Mouse (Mus musculus): ENCODE measurements around the gene B3gnt7. TPM values are rescaled to one million over a fixed set of nuclear protein-coding genes. Genes with fewer than 3 reads are reported as not detected.

B3gnt7 gene
- 4.5 and 4.9 TPM in 2 replicates for polyA plus RNA-seq (2016; fragmentation: Nextera tagmentation; extraction: Ambion mirVana)

DNA sequence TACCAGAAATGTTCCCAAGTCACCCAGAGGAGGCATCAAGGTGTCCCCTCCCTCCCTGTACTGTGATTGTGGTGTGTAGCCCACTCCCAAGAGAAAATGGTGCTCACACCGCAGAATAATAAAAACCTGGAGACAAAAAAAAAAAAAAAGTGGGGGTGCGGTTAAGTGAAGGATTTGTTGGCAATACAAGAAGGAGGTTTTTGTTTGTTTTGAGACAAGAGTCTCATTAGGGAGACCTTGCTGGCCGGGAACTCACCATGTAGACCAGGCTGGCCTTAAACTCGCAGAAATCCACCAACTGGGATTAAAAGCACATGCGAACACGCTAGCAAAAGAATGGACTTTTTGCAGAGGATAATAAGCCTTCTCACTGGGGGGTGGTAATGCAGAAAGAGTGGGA lies at the start of gene B3gnt7:
B3gnt7 (plus strand) TSS at position 301 of the 400 bp plus-strand sequence.
- Histone ChIP-seq H3K27ac (peak within 1 kb of the TSS; percentile 81), H3K27me3 (ENCODE audit: poor library complexity, severe bottlenecking) (peaks cover 98% of the 10 kb centered on the region), H3K36me3 (replicated peaks) (peaks cover 14% of the 10 kb centered on the region), H3K4me3 (peak within 1 kb of the TSS; percentile 74), H3K4me1 (peaks cover 43% of the 10 kb centered on the region), H3K9me3 (peaks cover 7% of the 10 kb centered on the region; the same call in 1 of the 2 replicates)
- no peak for DNase-seq (ENCODE audit: extremely low spot score, low spot score)
- WGBS: 16% methylated on average over 6 of the region's 6 CpGs

DNA sequence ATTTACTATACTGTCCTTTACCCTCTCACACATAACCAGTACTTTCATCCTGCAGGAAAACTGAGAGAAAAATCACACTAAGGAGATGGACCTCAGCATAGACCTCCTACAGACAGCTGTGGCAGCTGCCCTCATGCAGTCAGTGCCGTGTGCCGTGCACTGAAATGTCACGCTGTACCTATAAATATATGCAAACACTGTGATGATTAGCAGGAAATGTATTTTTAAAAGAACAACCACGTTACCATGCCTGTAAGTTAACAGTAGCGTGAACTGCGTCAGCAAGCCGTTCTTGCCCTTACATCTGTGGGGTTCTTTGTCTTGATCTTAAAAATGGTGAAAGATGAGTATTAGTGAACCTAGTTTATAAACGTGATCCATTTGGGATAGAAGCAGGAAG lies 49.2 kb upstream of the B3gnt7 start:
- H3K36me3 ChIP-seq (replicated peaks): peaks cover 16% of the 10 kb centered on the region
- no peak overlapping the region for H3K4me3 ChIP-seq
- H3K27me3 ChIP-seq (ENCODE audit: poor library complexity, severe bottlenecking): no peaks in the 10 kb centered on the region
- 0 out of 2 replicates have a peak, but pooled peaks cover 3% of the 10 kb centered on the region for H3K4me1 ChIP-seq
- 93% methylated on average over 8 of the region's 8 CpGs for WGBS
- no peaks in the 10 kb centered on the region for H3K9me3 ChIP-seq
- no peak for DNase-seq (ENCODE audit: extremely low spot score, low spot score)
- H3K27ac ChIP-seq: no peak overlapping the region

- Histone ChIP-seq H3K27me3 (ENCODE audit: poor library complexity, severe bottlenecking) (no peaks in the 10 kb centered on the region), H3K9me3 (no peaks in the 10 kb centered on the region), H3K4me1 (0 out of 2 replicates have a peak, but pooled peaks cover 3% of the 10 kb centered on the region), H3K27ac (no peak overlapping the region), H3K4me3 (no peak overlapping the region), H3K36me3 (replicated peaks) (peaks cover 7% of the 10 kb centered on the region; the same call in 1 of the 2 replicates)
- no peak for DNase-seq (ENCODE audit: extremely low spot score, low spot score)
- 76% methylated on average over 4 of the region's 4 CpGs for WGBS
Observed at GRCm38 (mm10) chr1:86256311-86256710, 46.3 kb upstream of the B3gnt7 start.

GRCm38 (mm10) chr1:86257228-86257627 lies 45.4 kb upstream of the B3gnt7 start:
- Histone ChIP-seq H3K27me3 (ENCODE audit: poor library complexity, severe bottlenecking) (no peaks in the 10 kb centered on the region), H3K36me3 (replicated peaks) (peaks cover 7% of the 10 kb centered on the region; the same call in 1 of the 2 replicates), H3K9me3 (no peaks in the 10 kb centered on the region), H3K27ac (no peak overlapping the region), H3K4me1 (0 out of 2 replicates have a peak, but pooled peaks cover 3% of the 10 kb centered on the region), H3K4me3 (no peak overlapping the region)
- DNase-seq (ENCODE audit: extremely low spot score, low spot score): no peak
- WGBS: 92% methylated on average over 8 of the region's 8 CpGs

GRCm38 (mm10) chr1:86258171-86258824 lies 44.3 kb upstream of the B3gnt7 start:
- peaks cover 5% of the 10 kb centered on the region; the same call in 1 of the 2 replicates for H3K4me1 ChIP-seq
- H3K27ac ChIP-seq: no peak overlapping the region
- H3K4me3 ChIP-seq: no peak overlapping the region
- no peak for DNase-seq (ENCODE audit: extremely low spot score, low spot score)
- no peaks in the 10 kb centered on the region for H3K27me3 ChIP-seq (ENCODE audit: poor library complexity, severe bottlenecking)
- H3K36me3 ChIP-seq (replicated peaks): peaks cover 7% of the 10 kb centered on the region; the same call in 1 of the 2 replicates
- H3K9me3 ChIP-seq: no peaks in the 10 kb centered on the region
- 77% methylated on average over 7 of the region's 7 CpGs for WGBS

DNA sequence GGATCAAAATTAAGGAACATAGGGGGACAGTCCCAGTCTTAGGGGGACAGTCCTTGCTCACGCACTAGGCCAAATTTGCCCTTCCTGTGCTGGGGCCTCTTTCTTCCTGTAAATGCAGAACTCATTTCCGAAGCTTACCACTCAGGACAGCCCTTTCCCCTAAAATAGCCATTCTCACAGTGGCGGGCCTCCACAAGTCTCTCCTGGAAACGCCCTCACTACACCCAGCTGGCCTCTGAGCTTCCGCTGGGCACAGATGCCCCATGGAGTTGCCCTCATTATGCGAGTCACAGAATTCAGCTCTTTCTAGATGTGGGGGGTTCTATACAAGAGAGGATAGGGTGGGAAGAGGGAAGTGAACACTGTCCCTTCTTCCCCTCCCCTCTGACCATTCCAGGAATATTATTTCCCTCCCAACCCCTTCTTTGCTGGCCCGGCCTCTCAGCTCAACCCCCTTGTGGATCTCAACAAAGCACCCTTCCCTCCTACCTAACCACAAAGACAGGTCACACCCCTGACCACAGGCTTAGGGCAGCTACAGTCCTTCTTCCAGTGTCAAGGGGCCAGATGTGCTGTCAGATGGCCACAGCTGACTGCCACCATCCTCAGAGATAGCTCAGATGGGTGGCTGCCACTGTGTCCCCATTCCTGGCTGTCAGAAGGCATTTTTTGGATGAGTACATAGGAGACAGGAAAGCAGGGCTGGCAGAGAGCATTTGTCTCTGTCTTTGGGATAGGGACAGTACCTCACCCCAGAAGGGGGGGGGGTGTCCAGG lies 38.9 kb upstream of the B3gnt7 start:
- 66% methylated on average over 7 of the region's 7 CpGs for WGBS
- DNase-seq (ENCODE audit: extremely low spot score, low spot score): no peak
- no peaks in the 10 kb centered on the region for H3K36me3 ChIP-seq (replicated peaks)

DNA sequence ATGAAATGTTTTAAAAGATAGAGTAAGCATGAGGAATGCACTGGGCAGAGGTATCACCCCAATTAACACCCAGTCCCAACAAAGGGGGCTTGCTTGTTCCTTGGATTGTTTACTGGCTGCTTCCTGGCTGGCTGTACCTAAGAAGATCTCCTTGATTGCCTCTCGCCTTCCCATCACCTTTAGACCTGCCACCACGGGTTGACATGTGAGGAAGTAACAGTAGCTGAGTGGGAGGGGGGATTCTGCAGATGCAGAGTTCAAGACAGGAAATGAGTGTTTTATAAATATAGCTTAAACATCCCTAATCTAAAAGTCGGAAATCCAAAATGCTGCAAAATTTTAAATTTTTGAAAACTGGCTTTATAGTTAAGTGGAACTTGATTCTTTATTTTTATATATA lies 37.6 kb upstream of the B3gnt7 start:
- H3K27me3 ChIP-seq (ENCODE audit: poor library complexity, severe bottlenecking): no peaks in the 10 kb centered on the region
- no peaks in the 10 kb centered on the region for H3K9me3 ChIP-seq
- H3K27ac ChIP-seq: no peak overlapping the region
- 79% methylated on average over 3 of the region's 3 CpGs for WGBS
- H3K4me3 ChIP-seq: no peak overlapping the region
- DNase-seq (ENCODE audit: extremely low spot score, low spot score): no peak
- no peaks in the 10 kb centered on the region for H3K36me3 ChIP-seq (replicated peaks)
- peaks cover 12% of the 10 kb centered on the region; the same call in 1 of the 2 replicates for H3K4me1 ChIP-seq

More for the DNA sequence above, 38.9 kb upstream of the B3gnt7 start:
- H3K27ac ChIP-seq: peak overlapping the region; percentile 31; the same call in 1 of the 2 replicates
- peaks cover 12% of the 10 kb centered on the region; the same call in 1 of the 2 replicates for H3K4me1 ChIP-seq
- no peaks in the 10 kb centered on the region for H3K9me3 ChIP-seq
- no peaks in the 10 kb centered on the region for H3K27me3 ChIP-seq (ENCODE audit: poor library complexity, severe bottlenecking)
- no peak overlapping the region for H3K4me3 ChIP-seq

- no peak for DNase-seq (ENCODE audit: extremely low spot score, low spot score)
- Histone ChIP-seq H3K27me3 (ENCODE audit: poor library complexity, severe bottlenecking) (no peaks in the 10 kb centered on the region), H3K4me3 (no peak overlapping the region), H3K4me1 (peaks cover 6% of the 10 kb centered on the region; the same call in 1 of the 2 replicates), H3K27ac (no peak overlapping the region), H3K36me3 (replicated peaks) (no peaks in the 10 kb centered on the region), H3K9me3 (no peaks in the 10 kb centered on the region)
- 87% methylated on average over 9 of the region's 9 CpGs for WGBS
Observed at GRCm38 (mm10) chr1:86268492-86269189, 34.0 kb upstream of the B3gnt7 start.

GRCm38 (mm10) chr1:86269190-86269508 lies 33.5 kb upstream of the B3gnt7 start:
- Histone ChIP-seq H3K9me3 (no peaks in the 10 kb centered on the region), H3K27ac (no peak overlapping the region), H3K4me1 (peaks cover under 1% of the 10 kb centered on the region; the same call in 1 of the 2 replicates), H3K4me3 (no peak overlapping the region), H3K36me3 (replicated peaks) (no peaks in the 10 kb centered on the region), H3K27me3 (ENCODE audit: poor library complexity, severe bottlenecking) (no peaks in the 10 kb centered on the region)
- WGBS: 85% methylated on average over 4 of the region's 4 CpGs
- DNase-seq (ENCODE audit: extremely low spot score, low spot score): no peak

DNA sequence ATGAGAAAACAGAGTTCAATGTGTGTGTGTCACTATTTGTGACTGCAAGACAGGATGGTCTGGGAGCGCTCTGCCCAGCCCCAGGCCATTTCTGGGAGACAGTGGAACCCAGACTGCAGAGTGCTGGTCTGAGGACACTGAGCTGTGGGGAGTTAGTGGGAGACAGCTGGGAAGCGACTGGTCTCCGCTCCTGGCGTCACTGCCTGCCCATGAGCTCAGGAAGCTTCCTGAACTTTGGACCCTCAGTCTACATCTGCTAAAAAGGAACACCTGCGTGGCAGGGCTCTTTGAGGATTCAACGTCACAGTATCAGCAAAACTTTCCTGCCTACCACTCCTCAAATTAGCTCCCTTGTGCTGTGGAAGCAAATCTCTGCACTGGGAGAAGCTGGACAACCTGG lies 30.9 kb upstream of the B3gnt7 start:
- Histone ChIP-seq H3K4me3 (no peak overlapping the region), H3K36me3 (replicated peaks) (no peaks in the 10 kb centered on the region), H3K27ac (no peak overlapping the region), H3K9me3 (no peaks in the 10 kb centered on the region), H3K27me3 (ENCODE audit: poor library complexity, severe bottlenecking) (no peaks in the 10 kb centered on the region), H3K4me1 (no peaks in the 10 kb centered on the region)
- WGBS: 84% methylated on average over 6 of the region's 6 CpGs
- no peak for DNase-seq (ENCODE audit: extremely low spot score, low spot score)

- WGBS: 84% methylated on average over 5 of the region's 5 CpGs
- Histone ChIP-seq H3K4me1 (peaks cover 4% of the 10 kb centered on the region), H3K9me3 (no peaks in the 10 kb centered on the region), H3K27ac (no peak overlapping the region), H3K36me3 (replicated peaks) (no peaks in the 10 kb centered on the region), H3K27me3 (ENCODE audit: poor library complexity, severe bottlenecking) (no peaks in the 10 kb centered on the region), H3K4me3 (no peak overlapping the region)
- no peak for DNase-seq (ENCODE audit: extremely low spot score, low spot score)
Observed at GRCm38 (mm10) chr1:86277055-86277454, 25.6 kb upstream of the B3gnt7 start.

- peaks cover 4% of the 10 kb centered on the region for H3K4me1 ChIP-seq
- 91% methylated on average over 11 of the region's 11 CpGs for WGBS
- no peaks in the 10 kb centered on the region for H3K27me3 ChIP-seq (ENCODE audit: poor library complexity, severe bottlenecking)
- H3K27ac ChIP-seq: no peak overlapping the region
- H3K36me3 ChIP-seq (replicated peaks): no peaks in the 10 kb centered on the region
- no peaks in the 10 kb centered on the region for H3K9me3 ChIP-seq
- no peak overlapping the region for H3K4me3 ChIP-seq
- no peak for DNase-seq (ENCODE audit: extremely low spot score, low spot score)
Observed at GRCm38 (mm10) chr1:86281781-86282536, 20.7 kb upstream of the B3gnt7 start.
